Mouse (Mus musculus) ES-CJ7 (cell line): Measurements from ENCODE around the gene Plin5.
"Not testable (repeated sequence)": the region's sequence is repeated elsewhere in the genome, so short reads cannot be mapped to it uniquely, and the experiment has no call there.

ENCODE experiments used
- DNase-seq: peaks from one replicate; pipeline ENCODE4 v3.0.0; 2011; ENCODE audit warnings: low read depth, low spot score

The Plin5 gene

GRCm38 (mm10) chr17:56108334-56109044, 8.9 kb downstream of the Plin5 start:
- no peak for DNase-seq

GRCm38 (mm10) chr17:56107736-56108135, 9.7 kb downstream of the Plin5 start:
- DNase-seq = no peak

- no peak for DNase-seq
Observed at GRCm38 (mm10) chr17:56106981-56107380, 10.4 kb downstream of the Plin5 start.

- not testable (repeated sequence) for DNase-seq
Observed at GRCm38 (mm10) chr17:56106436-56106835, 11.0 kb downstream of the Plin5 start.

GRCm38 (mm10) chr17:56104821-56105220, 12.6 kb downstream of the Plin5 start:
- not testable (repeated sequence) for DNase-seq

GRCm38 (mm10) chr17:56103465-56104285, 13.7 kb downstream of the Plin5 start:
- DNase-seq = no peak

GRCm38 (mm10) chr17:56102927-56103326, 14.5 kb downstream of the Plin5 start:
- no peak for DNase-seq

- no peak for DNase-seq
Observed at GRCm38 (mm10) chr17:56102158-56102557, 15.2 kb downstream of the Plin5 start.

GRCm38 (mm10) chr17:56100811-56101210, 16.6 kb downstream of the Plin5 start:
- no peak for DNase-seq

- no peak for DNase-seq
Observed at GRCm38 (mm10) chr17:56098711-56099572, 18.5 kb downstream of the Plin5 start.

GRCm38 (mm10) chr17:56098180-56098579, 19.2 kb downstream of the Plin5 start:
- DNase-seq = no peak

GRCm38 (mm10) chr17:56096883-56097282, 20.5 kb downstream of the Plin5 start:
- DNase-seq = no peak

GRCm38 (mm10) chr17:56092794-56093193, 24.6 kb downstream of the Plin5 start:
- no peak for DNase-seq

GRCm38 (mm10) chr17:56092312-56092711, 25.1 kb downstream of the Plin5 start:
- DNase-seq = no peak

- DNase-seq = peak; percentile 94
Observed at GRCm38 (mm10) chr17:56080781-56081585, 36.4 kb downstream of the Plin5 start.

GRCm38 (mm10) chr17:56079921-56080320, 37.5 kb downstream of the Plin5 start:
- no peak for DNase-seq

- peak; percentile 100 for DNase-seq
Observed at GRCm38 (mm10) chr17:56078880-56079795, 38.3 kb downstream of the Plin5 start, which contains the start of gene Hdgfl2. Hdgfl2 (plus strand) TSS chr17:56079634.

- DNase-seq = not testable (repeated sequence)
Observed at GRCm38 (mm10) chr17:56078361-56078760, 39.0 kb downstream of the Plin5 start.

GRCm38 (mm10) chr17:56077523-56077922, 39.9 kb downstream of the Plin5 start:
- no peak for DNase-seq

GRCm38 (mm10) chr17:56074827-56075208, 42.6 kb downstream of the Plin5 start, which contains the start of gene Ubxn6:
Ubxn6 (minus strand) TSS chr17:56075028.
- DNase-seq = peak; percentile 98
